Mouse (Mus musculus) liver, embryonic 15.5 days (tissue): ENCODE data around the gene Cacna1c. TPM values are rescaled to one million over a fixed set of nuclear protein-coding genes. Genes with fewer than 3 reads are reported as not detected.
"Not testable (repeated sequence)": the region's sequence is repeated elsewhere in the genome, so short reads cannot be mapped to it uniquely, and the experiment has no call there.

Experiments
- ATAC-seq: fragments of 200-750 bp; cut with Nextera tagmentation; 2 replicates; pipeline ENCODE4 v1.8.0; 2017; ENCODE audit warnings: moderate number of reproducible peaks, mild to moderate bottlenecking, moderate library complexity; ENCODE audit not compliant: insufficient read depth
- H3K27ac ChIP-seq: fragments of 300-500 bp; sonication (generic); replicated peaks from 2 replicates; pipeline ENCODE4 v1.5.1; 2015; ENCODE audit warnings: mild to moderate bottlenecking, inconsistent platforms
- H3K27me3 ChIP-seq: fragments of 300-500 bp; sonication (generic); 2 replicates; pipeline ENCODE4 v1.6.1; 2015; ENCODE audit warnings: mild to moderate bottlenecking, inconsistent platforms
- H3K36me3 ChIP-seq: fragments of 300-500 bp; sonication (generic); replicated peaks from 2 replicates; pipeline ENCODE4 v1.6.1; 2015; ENCODE audit warnings: moderate library complexity, mild to moderate bottlenecking, inconsistent platforms
- H3K4me1 ChIP-seq: fragments of 300-500 bp; sonication (generic); replicated peaks from 2 replicates; pipeline ENCODE4 v1.6.1; 2015; ENCODE audit warnings: inconsistent platforms
- H3K4me2 ChIP-seq: fragments of 300-500 bp; sonication (generic); 2 replicates; pipeline ENCODE4 v1.6.1; 2015; ENCODE audit warnings: moderate library complexity, mild to moderate bottlenecking, inconsistent platforms
- H3K4me3 ChIP-seq: fragments of 300-500 bp; sonication (generic); replicated peaks from 2 replicates; pipeline ENCODE4 v1.5.1; 2015; ENCODE audit warnings: mild to moderate bottlenecking, inconsistent platforms
- H3K9ac ChIP-seq: fragments of 300-500 bp; sonication (generic); 2 replicates; pipeline ENCODE4 v1.6.1; 2015; ENCODE audit warnings: moderate library complexity, mild to moderate bottlenecking, inconsistent platforms
- H3K9me3 ChIP-seq: fragments of 300-500 bp; sonication (generic); replicated peaks from 2 replicates; pipeline ENCODE4 v1.6.1; 2016; ENCODE audit warnings: inconsistent platforms
- WGBS: fragments of 180-500 bp; shearing (Covaris S2); methylation state at CpG from one replicate; pipeline ENCODE4 v1.1.7; 2015; ENCODE audit warnings: mixed read lengths; ENCODE audit not compliant: insufficient replicate concordance; 5-methylcytosine and 5-hydroxymethylcytosine counted together
- polyA plus RNA-seq: library from polyadenylated mRNA; unstranded; fragments of >200 nt; fragmentation: Nextera tagmentation; extraction: Ambion mirVana; gene quantifications from 2 replicates; pipeline ENCODE4 v1.2.1, GENCODE M21; 2015

The Cacna1c gene
- polyA plus RNA-seq, 1 experiment from 2014 or later, result 0.41 TPM

GRCm38 (mm10) chr6:119225731-119226130 lies 29.5 kb upstream of the Cacna1c start:
- Histone ChIP-seq H3K4me3 (no peak overlapping the region), H3K9ac (no peak overlapping the region), H3K4me2 (no peak overlapping the region), H3K27ac (no peak overlapping the region), H3K27me3 (no peaks in the 10 kb centered on the region), H3K9me3 (no peaks in the 10 kb centered on the region), H3K36me3 (0 out of 2 replicates have a peak, but pooled peaks cover 5% of the 10 kb centered on the region), H3K4me1 (no peaks in the 10 kb centered on the region)
- WGBS, result 77% methylated on average over 6 of the region's 6 CpGs
- no peak for ATAC-seq

GRCm38 (mm10) chr6:119225226-119225625 lies 29.0 kb upstream of the Cacna1c start:
- ATAC-seq, result no peak
- Histone ChIP-seq H3K36me3 (0 out of 2 replicates have a peak, but pooled peaks cover 5% of the 10 kb centered on the region), H3K4me3 (no peak overlapping the region), H3K4me2 (no peak overlapping the region), H3K27me3 (no peaks in the 10 kb centered on the region), H3K9me3 (no peaks in the 10 kb centered on the region), H3K4me1 (no peaks in the 10 kb centered on the region), H3K9ac (no peak overlapping the region), H3K27ac (no peak overlapping the region)
- WGBS, result 72% methylated on average over 12 of the region's 12 CpGs

GRCm38 (mm10) chr6:119224451-119225195 lies 28.4 kb upstream of the Cacna1c start:
- H3K9me3 ChIP-seq, result no peaks in the 10 kb centered on the region
- no peak overlapping the region for H3K27ac ChIP-seq
- ATAC-seq, result no peak
- H3K4me2 ChIP-seq, result no peak overlapping the region
- no peaks in the 10 kb centered on the region for H3K27me3 ChIP-seq
- no peak overlapping the region for H3K4me3 ChIP-seq
- 65% methylated on average over 13 of the region's 13 CpGs for WGBS
- no peak overlapping the region for H3K9ac ChIP-seq
- H3K36me3 ChIP-seq, result 0 out of 2 replicates have a peak, but pooled peaks cover 5% of the 10 kb centered on the region
- H3K4me1 ChIP-seq, result no peaks in the 10 kb centered on the region

- ATAC-seq, result no peak
- WGBS, result 46% methylated on average over 10 of the region's 10 CpGs
- H3K4me3 ChIP-seq, result no peak overlapping the region
- H3K4me2 ChIP-seq, result no peak overlapping the region
- no peak overlapping the region for H3K9ac ChIP-seq
- H3K27ac ChIP-seq, result no peak overlapping the region
- no peaks in the 10 kb centered on the region for H3K27me3 ChIP-seq
- no peaks in the 10 kb centered on the region for H3K9me3 ChIP-seq
- H3K4me1 ChIP-seq, result no peaks in the 10 kb centered on the region
- H3K36me3 ChIP-seq, result 0 out of 2 replicates have a peak, but pooled peaks cover 6% of the 10 kb centered on the region
Observed at GRCm38 (mm10) chr6:119220297-119220696, 24.1 kb upstream of the Cacna1c start.

- Histone ChIP-seq H3K4me3 (no peak overlapping the region), H3K9me3 (no peaks in the 10 kb centered on the region), H3K9ac (no peak overlapping the region), H3K27me3 (no peaks in the 10 kb centered on the region), H3K4me2 (no peak overlapping the region), H3K27ac (no peak overlapping the region), H3K36me3 (peaks cover 13% of the 10 kb centered on the region; the same call in 1 of the 2 replicates), H3K4me1 (no peaks in the 10 kb centered on the region)
- WGBS, result 77% methylated on average over 15 of the region's 15 CpGs
- no peak for ATAC-seq
Observed at GRCm38 (mm10) chr6:119219237-119219870, 23.1 kb upstream of the Cacna1c start.

- WGBS, result 75% methylated on average over 5 of the region's 5 CpGs
- ATAC-seq, result no peak
- no peaks in the 10 kb centered on the region for H3K27me3 ChIP-seq
- H3K4me2 ChIP-seq, result no peak overlapping the region
- no peaks in the 10 kb centered on the region for H3K4me1 ChIP-seq
- no peak overlapping the region for H3K4me3 ChIP-seq
- peaks cover 14% of the 10 kb centered on the region for H3K36me3 ChIP-seq
- no peak overlapping the region for H3K27ac ChIP-seq
- H3K9ac ChIP-seq, result no peak overlapping the region
- H3K9me3 ChIP-seq, result no peaks in the 10 kb centered on the region
Observed at GRCm38 (mm10) chr6:119218591-119218990, 22.4 kb upstream of the Cacna1c start.

- no peaks in the 10 kb centered on the region for H3K9me3 ChIP-seq
- H3K4me3 ChIP-seq, result no peak overlapping the region
- no peak overlapping the region for H3K4me2 ChIP-seq
- ATAC-seq, result no peak
- H3K27me3 ChIP-seq, result no peaks in the 10 kb centered on the region
- no peak overlapping the region for H3K9ac ChIP-seq
- H3K36me3 ChIP-seq, result peaks cover 23% of the 10 kb centered on the region
- no peaks in the 10 kb centered on the region for H3K4me1 ChIP-seq
- no peak overlapping the region for H3K27ac ChIP-seq
- 33% methylated on average over 4 of the region's 4 CpGs for WGBS
Observed at GRCm38 (mm10) chr6:119217661-119218060, 21.4 kb upstream of the Cacna1c start.

GRCm38 (mm10) chr6:119215040-119215613 lies 18.9 kb upstream of the Cacna1c start:
- H3K27ac ChIP-seq, result no peak overlapping the region
- no peak for ATAC-seq
- 76% methylated on average over 10 of the region's 10 CpGs for WGBS

GRCm38 (mm10) chr6:119214190-119214589 lies 18.0 kb upstream of the Cacna1c start:
- Histone ChIP-seq H3K36me3 (peaks cover 18% of the 10 kb centered on the region), H3K4me1 (no peaks in the 10 kb centered on the region), H3K4me2 (no peak overlapping the region), H3K9me3 (no peaks in the 10 kb centered on the region), H3K27ac (no peak overlapping the region), H3K9ac (no peak overlapping the region), H3K4me3 (no peak overlapping the region), H3K27me3 (no peaks in the 10 kb centered on the region)
- no peak for ATAC-seq
- WGBS, result 72% methylated on average over 6 of the region's 6 CpGs

More at GRCm38 (mm10) chr6:119215040-119215613, 18.9 kb upstream of the Cacna1c start:
- Histone ChIP-seq H3K9me3 (no peaks in the 10 kb centered on the region), H3K27me3 (no peaks in the 10 kb centered on the region), H3K4me3 (no peak overlapping the region), H3K36me3 (peaks cover 18% of the 10 kb centered on the region), H3K4me1 (no peaks in the 10 kb centered on the region), H3K4me2 (no peak overlapping the region), H3K9ac (no peak overlapping the region)

GRCm38 (mm10) chr6:119213375-119213774 lies 17.2 kb upstream of the Cacna1c start:
- no peaks in the 10 kb centered on the region for H3K4me1 ChIP-seq
- no peak overlapping the region for H3K9ac ChIP-seq
- 71% methylated on average over 5 of the region's 5 CpGs for WGBS
- no peak overlapping the region for H3K4me3 ChIP-seq
- no peak overlapping the region for H3K27ac ChIP-seq
- no peak for ATAC-seq
- H3K9me3 ChIP-seq, result no peaks in the 10 kb centered on the region
- peaks cover 18% of the 10 kb centered on the region for H3K36me3 ChIP-seq
- H3K27me3 ChIP-seq, result no peaks in the 10 kb centered on the region
- no peak overlapping the region for H3K4me2 ChIP-seq

- not testable (repeated sequence) for H3K9me3 ChIP-seq, H3K4me1 ChIP-seq, ATAC-seq, H3K4me2 ChIP-seq, H3K36me3 ChIP-seq, H3K27ac ChIP-seq, H3K27me3 ChIP-seq, H3K9ac ChIP-seq, H3K4me3 ChIP-seq
- WGBS, result 75% methylated on average over 7 of the region's 7 CpGs
Observed at GRCm38 (mm10) chr6:119206006-119206405, 9.8 kb upstream of the Cacna1c start.
